Mouse (Mus musculus) heart, embryonic 14.5 days (tissue): ENCODE measurements at regions not wholly inside any gene's neighbourhood (a gene's known extent, or its start where the extent isn't known, plus 50 kb on each side); places are given as distances from the start of the nearest gene placed in this dataset.

Experiments
- ATAC-seq: fragments of 200-750 bp; cut with Nextera tagmentation; 2 replicates; pipeline ENCODE4 v1.8.0; 2017; ENCODE audit warnings: low read depth, moderate TSS enrichment; ENCODE audit not compliant: insufficient number of reproducible peaks, insufficient read depth, low FRiP score
- H3K27ac ChIP-seq, 2 experiments: fragments of 200-500 bp in 1 of 2; fragments of 300-500 bp in 1 of 2; sonication (generic) in 1 of 2; replicated peaks in 1 of 2; 2 replicates each; pipeline ENCODE4 v1.5.1; 2012 to 2014; ENCODE audit warnings: low read depth in 2 of 2, low read length in 2 of 2, control low read depth in 1 of 2, mild to moderate bottlenecking in 1 of 2, mixed read lengths in 1 of 2; ENCODE audit not compliant: control insufficient read depth in 1 of 2, insufficient read depth in 1 of 2
- H3K27me3 ChIP-seq: fragments of 300-500 bp; sonication (generic); 2 replicates; pipeline ENCODE4 v1.6.1; 2014; ENCODE audit warnings: mild to moderate bottlenecking, low read length, control low read depth; ENCODE audit not compliant: control insufficient read depth, insufficient read depth
- H3K36me3 ChIP-seq: fragments of 300-500 bp; sonication (generic); 2 replicates; pipeline ENCODE4 v1.6.1; 2014; ENCODE audit warnings: mild to moderate bottlenecking, control low read depth, low read length, mixed read lengths; ENCODE audit not compliant: control insufficient read depth, insufficient read depth
- H3K4me1 ChIP-seq, 2 experiments: fragments of 200-500 bp in 1 of 2; fragments of 300-500 bp in 1 of 2; sonication (generic) in 1 of 2; 2 replicates each; pipeline ENCODE4 v1.6.1; 2012 to 2014; ENCODE audit warnings: low read length in 2 of 2, control low read depth in 1 of 2, mixed read lengths in 1 of 2; ENCODE audit not compliant: control insufficient read depth in 2 of 2, insufficient read depth in 2 of 2
- H3K4me2 ChIP-seq: fragments of 300-500 bp; sonication (generic); 2 replicates; pipeline ENCODE4 v1.6.1; 2014; ENCODE audit warnings: mild to moderate bottlenecking, low read length
- H3K4me3 ChIP-seq, 2 experiments: fragments of 200-500 bp in 1 of 2; fragments of 300-500 bp in 1 of 2; sonication (generic) in 1 of 2; 2 replicates each; pipeline ENCODE4 v1.5.1; 2012 to 2014; ENCODE audit warnings: low read length in 2 of 2, mild to moderate bottlenecking in 2 of 2, control low read depth in 1 of 2, low read depth in 1 of 2, moderate library complexity in 1 of 2; ENCODE audit not compliant: control insufficient read depth in 1 of 2, insufficient read depth in 1 of 2
- H3K9ac ChIP-seq: fragments of 300-500 bp; sonication (generic); 2 replicates; pipeline ENCODE4 v1.6.1; 2014; ENCODE audit warnings: mild to moderate bottlenecking, low read length
- H3K9me3 ChIP-seq: fragments of 300-500 bp; sonication (generic); 2 replicates; pipeline ENCODE4 v1.6.1; 2016; ENCODE audit warnings: low read length, control low read depth; ENCODE audit not compliant: control insufficient read depth
- WGBS: fragments of 180-500 bp; shearing (Covaris S2); extraction: QIAGEN DNeasy Blood & Tissue Kit; methylation state at CpG from one replicate; pipeline ENCODE4 v1.1.7; 2014; 5-methylcytosine and 5-hydroxymethylcytosine counted together

DNA sequence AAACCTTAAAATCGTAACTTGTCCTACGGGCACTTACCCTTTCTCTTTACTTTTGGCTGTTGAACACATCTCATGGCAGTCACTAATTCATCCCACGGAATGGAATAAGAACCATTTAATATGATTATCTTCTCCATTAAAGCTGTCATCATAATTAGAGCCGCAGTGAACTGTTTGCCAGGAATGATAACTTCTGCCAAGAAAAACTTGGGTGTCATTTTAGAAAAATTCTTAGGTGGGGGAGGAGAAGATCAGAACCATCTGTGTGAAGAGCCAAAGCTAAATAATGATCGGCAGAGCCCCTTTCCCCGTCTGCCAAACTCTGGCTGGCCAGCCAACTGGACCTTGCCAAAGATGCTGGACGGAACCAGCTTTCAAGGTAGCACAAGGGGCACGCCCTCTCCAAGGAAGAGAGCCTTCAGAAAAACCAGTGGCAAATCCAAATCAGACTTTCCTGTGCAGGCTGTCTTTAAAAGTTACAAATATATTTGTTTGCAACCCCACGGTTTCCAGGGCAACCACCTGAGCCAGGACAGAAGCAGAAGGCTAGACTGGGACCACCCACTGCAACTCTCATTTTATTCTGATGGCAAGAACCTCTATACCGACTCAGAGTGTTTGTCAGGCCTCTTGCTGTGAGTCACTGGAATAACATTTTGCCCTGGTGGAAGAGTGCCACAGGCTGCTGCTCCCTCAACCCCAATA, 77.9 kb upstream of the Zfp280d start:
- Histone ChIP-seq H3K9ac (no peak overlapping the region), H3K27ac (no peak overlapping the region), H3K4me1 (no peaks in the 10 kb centered on the region), H3K27me3 (no peaks in the 10 kb centered on the region), H3K4me2 (no peak overlapping the region), H3K4me3 (no peak overlapping the region), H3K36me3 (no peaks in the 10 kb centered on the region), H3K9me3 (no peaks in the 10 kb centered on the region)
- no peak for ATAC-seq
- WGBS: 72% methylated on average over 10 of the region's 10 CpGs

DNA sequence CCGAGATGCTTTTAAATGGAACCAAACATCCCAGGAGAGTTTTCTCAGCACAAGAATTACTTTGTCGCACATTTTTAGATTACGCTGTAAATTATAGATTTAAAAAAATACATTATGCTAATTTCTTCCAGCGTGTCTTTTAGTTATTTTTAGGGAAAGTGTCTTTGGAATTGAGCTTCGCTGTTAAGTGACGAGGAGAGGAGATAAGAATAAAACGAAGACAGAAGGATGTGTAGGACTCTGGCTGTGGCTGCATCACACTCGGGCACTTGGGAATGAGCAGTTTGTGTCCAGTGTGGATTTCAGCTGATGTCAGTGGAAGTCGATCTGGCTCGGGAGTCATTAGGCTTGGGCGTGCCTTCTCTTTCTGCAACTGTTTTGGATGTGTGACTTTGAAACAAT, 77.3 kb upstream of the Zfp280d start:
- no peak for ATAC-seq
- WGBS: 51% methylated on average over 11 of the region's 11 CpGs
- Histone ChIP-seq H3K4me2 (no peak overlapping the region), H3K4me3 (no peak overlapping the region), H3K4me1 (no peaks in the 10 kb centered on the region), H3K27me3 (no peaks in the 10 kb centered on the region), H3K27ac (no peak overlapping the region), H3K36me3 (no peaks in the 10 kb centered on the region), H3K9ac (no peak overlapping the region), H3K9me3 (no peaks in the 10 kb centered on the region)

GRCm38 (mm10) chr9:72198976-72199375, 75.7 kb upstream of the Zfp280d start:
- no peak overlapping the region for H3K4me2 ChIP-seq
- H3K36me3 ChIP-seq: no peaks in the 10 kb centered on the region
- no peak for ATAC-seq
- H3K4me3 ChIP-seq: no peak overlapping the region
- H3K27ac ChIP-seq: no peak overlapping the region
- H3K9me3 ChIP-seq: no peaks in the 10 kb centered on the region
- no peaks in the 10 kb centered on the region for H3K4me1 ChIP-seq
- 89% methylated on average over 5 of the region's 5 CpGs for WGBS
- H3K9ac ChIP-seq: no peak overlapping the region
- no peaks in the 10 kb centered on the region for H3K27me3 ChIP-seq

GRCm38 (mm10) chr9:72204357-72204905, 70.2 kb upstream of the Zfp280d start:
- Histone ChIP-seq H3K4me1 (no peaks in the 10 kb centered on the region), H3K4me3 (no peak overlapping the region), H3K36me3 (no peaks in the 10 kb centered on the region), H3K4me2 (no peak overlapping the region), H3K27ac (no peak overlapping the region), H3K9me3 (no peaks in the 10 kb centered on the region), H3K27me3 (no peaks in the 10 kb centered on the region), H3K9ac (no peak overlapping the region)
- no peak for ATAC-seq
- 84% methylated on average over 2 of the region's 2 CpGs for WGBS

DNA sequence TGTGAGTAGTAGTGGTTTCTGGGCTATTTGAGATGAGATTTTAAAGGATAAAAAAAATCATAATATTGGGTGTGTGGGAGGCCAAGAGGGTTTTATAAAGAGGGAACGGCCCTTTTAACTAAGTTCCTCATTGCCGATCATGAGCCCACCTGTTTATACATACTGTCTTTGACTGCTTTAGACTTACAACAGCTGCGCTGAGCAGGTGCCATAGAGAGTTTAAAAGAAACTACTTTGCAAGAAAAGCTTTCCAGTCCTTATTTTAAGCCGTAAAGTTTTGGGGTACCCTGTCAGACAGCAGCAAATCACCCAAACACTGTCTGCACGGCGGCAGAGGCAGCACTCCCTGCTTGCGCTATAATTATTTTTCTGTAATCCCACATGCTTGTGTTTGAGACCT, 68.8 kb upstream of the Zfp280d start:
- Histone ChIP-seq H3K4me3 (no peak overlapping the region), H3K36me3 (no peaks in the 10 kb centered on the region), H3K27me3 (no peaks in the 10 kb centered on the region), H3K4me2 (no peak overlapping the region), H3K27ac (no peak overlapping the region), H3K9me3 (no peaks in the 10 kb centered on the region), H3K9ac (no peak overlapping the region), H3K4me1 (no peaks in the 10 kb centered on the region)
- ATAC-seq: no peak
- WGBS: 91% methylated on average over 7 of the region's 7 CpGs

GRCm38 (mm10) chr9:72206911-72207310, 67.7 kb upstream of the Zfp280d start:
- no peaks in the 10 kb centered on the region for H3K36me3 ChIP-seq
- H3K9me3 ChIP-seq: no peaks in the 10 kb centered on the region
- no peak for ATAC-seq
- H3K4me1 ChIP-seq: no peaks in the 10 kb centered on the region
- H3K4me2 ChIP-seq: no peak overlapping the region
- no peak overlapping the region for H3K4me3 ChIP-seq
- 58% methylated on average over 2 of the region's 2 CpGs for WGBS
- no peak overlapping the region for H3K9ac ChIP-seq
- no peak overlapping the region for H3K27ac ChIP-seq
- no peaks in the 10 kb centered on the region for H3K27me3 ChIP-seq

DNA sequence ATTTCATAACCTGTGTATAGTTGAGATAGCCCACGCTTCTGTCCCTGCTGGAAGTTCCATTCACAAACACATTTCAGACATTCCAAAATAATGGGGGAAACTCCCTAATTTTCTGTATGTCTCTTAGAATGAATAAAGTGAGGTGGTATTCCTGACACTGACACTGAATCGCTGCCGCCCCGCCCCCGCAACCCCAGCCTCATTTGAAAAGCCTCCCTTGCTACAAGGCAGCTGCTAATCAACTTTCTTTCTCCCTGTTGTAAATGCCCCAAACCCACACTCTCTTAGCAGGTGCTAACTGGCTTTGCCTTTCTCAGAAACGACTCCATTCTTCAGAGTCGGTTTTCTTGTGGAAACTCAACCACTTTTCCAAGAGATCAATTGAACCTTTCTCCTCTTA, 66.4 kb upstream of the Zfp280d start:
- no peak overlapping the region for H3K4me2 ChIP-seq
- H3K4me1 ChIP-seq: no peaks in the 10 kb centered on the region
- no peak overlapping the region for H3K9ac ChIP-seq
- no peaks in the 10 kb centered on the region for H3K36me3 ChIP-seq
- no peaks in the 10 kb centered on the region for H3K27me3 ChIP-seq
- no peak overlapping the region for H3K27ac ChIP-seq
- WGBS: 49% methylated on average over 7 of the region's 7 CpGs
- no peaks in the 10 kb centered on the region for H3K9me3 ChIP-seq
- ATAC-seq: no peak
- H3K4me3 ChIP-seq: no peak overlapping the region
